Mouse (Mus musculus): ENCODE results near the gene Efcab2. TPM values are rescaled to one million over a fixed set of nuclear protein-coding genes. Genes with fewer than 3 reads are reported as not detected.

Gene Efcab2
- polyA plus RNA-seq, 1 experiment = 2.1 TPM

DNA sequence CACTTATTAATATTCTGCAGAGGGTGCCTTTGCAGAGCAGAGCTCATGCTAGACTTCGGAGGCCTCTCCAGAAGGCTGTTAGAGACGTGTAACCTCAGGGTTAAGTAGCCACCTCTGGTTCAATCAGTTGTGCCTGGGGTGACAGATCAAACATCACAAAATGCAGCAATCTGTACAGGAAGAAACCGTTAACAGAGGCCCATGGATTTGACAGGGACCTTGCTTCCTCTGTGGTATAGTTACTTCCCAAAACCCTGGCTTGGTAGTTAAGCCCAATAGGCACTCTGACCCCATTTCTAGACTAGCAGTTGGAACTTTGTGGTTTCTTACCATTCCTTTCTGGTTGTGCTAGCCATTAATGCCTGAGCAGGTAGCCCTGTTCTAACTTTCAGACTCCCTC is 38.5 kb downstream of the Efcab2 start:
- Histone ChIP-seq H3K4me3 (replicated peaks; ENCODE audit: control insufficient read depth, low read depth, low read length) (no peak overlapping the region), H3K4me1 (ENCODE audit: control insufficient read depth, insufficient read depth, low read length) (no peaks in the 10 kb centered on the region; the same call in 1 of the 2 replicates), H3K27ac (ENCODE audit: control insufficient read depth, insufficient read depth, low read depth, low read length, poor library complexity) (no peak overlapping the region)
- WGBS = 15% methylated on average over 3 of the region's 3 CpGs
- TF ChIP-seq CTCF (IDR thresholded peaks at IDR 0.05; ENCODE audit: control insufficient read depth, insufficient read depth, low read length) = no peak
- TF ChIP-seq POLR2A (IDR thresholded peaks at IDR 0.05; ENCODE audit: borderline replicate concordance, control insufficient read depth, low read depth, low read length) = no peak

- Histone ChIP-seq H3K27ac (ENCODE audit: control insufficient read depth, insufficient read depth, low read depth, low read length, poor library complexity) (no peak overlapping the region), H3K4me1 (ENCODE audit: control insufficient read depth, insufficient read depth, low read length) (no peaks in the 10 kb centered on the region; the same call in 1 of the 2 replicates)
- 72% methylated on average over 1 of the region's 1 CpGs for WGBS
These were observed 41.2 kb downstream of the Efcab2 start for GRCm38 (mm10) chr1:178447036-178447435.

DNA sequence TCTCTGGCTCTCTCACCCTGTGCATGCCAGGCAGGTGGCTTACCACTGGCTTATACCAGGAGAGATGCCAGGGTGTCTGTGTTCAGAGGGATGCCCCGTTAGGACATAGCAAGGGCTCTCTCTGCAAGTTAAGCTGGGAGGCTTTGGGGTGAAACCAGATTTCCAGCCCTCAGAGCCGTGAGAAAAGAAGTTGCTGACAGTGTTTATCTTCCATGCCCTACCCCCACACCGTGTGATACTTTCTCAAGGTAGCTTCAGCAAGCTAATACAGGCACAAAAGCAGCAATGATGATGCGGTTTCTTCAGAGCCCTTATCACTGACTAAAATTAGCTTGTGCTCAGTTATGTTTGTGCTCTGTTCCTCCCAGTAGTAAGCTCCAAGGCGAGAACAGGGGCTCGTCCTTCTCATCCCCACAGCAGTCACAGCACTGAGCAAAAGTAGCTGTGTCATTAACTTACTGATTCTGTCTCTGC is 42.4 kb downstream of the Efcab2 start:
- Histone ChIP-seq H3K27ac (ENCODE audit: control insufficient read depth, insufficient read depth, low read depth, low read length, poor library complexity) (peak overlapping the region; percentile 50), H3K4me3 (replicated peaks; ENCODE audit: control insufficient read depth, low read depth, low read length) (no peak overlapping the region), H3K4me1 (ENCODE audit: control insufficient read depth, insufficient read depth, low read length) (no peaks in the 10 kb centered on the region; the same call in 1 of the 2 replicates)
- TF ChIP-seq POLR2A (IDR thresholded peaks at IDR 0.05; ENCODE audit: borderline replicate concordance, control insufficient read depth, low read depth, low read length) (no peak), CTCF (IDR thresholded peaks at IDR 0.05; ENCODE audit: control insufficient read depth, insufficient read depth, low read length) (no peak)
- 50% methylated on average over 6 of the region's 6 CpGs for WGBS

More at GRCm38 (mm10) chr1:178447036-178447435, 41.2 kb downstream of the Efcab2 start:
- TF ChIP-seq CTCF (IDR thresholded peaks at IDR 0.05; ENCODE audit: control insufficient read depth, insufficient read depth, low read length) = no peak
- H3K4me3 ChIP-seq (replicated peaks; ENCODE audit: control insufficient read depth, low read depth, low read length) = no peak overlapping the region

DNA sequence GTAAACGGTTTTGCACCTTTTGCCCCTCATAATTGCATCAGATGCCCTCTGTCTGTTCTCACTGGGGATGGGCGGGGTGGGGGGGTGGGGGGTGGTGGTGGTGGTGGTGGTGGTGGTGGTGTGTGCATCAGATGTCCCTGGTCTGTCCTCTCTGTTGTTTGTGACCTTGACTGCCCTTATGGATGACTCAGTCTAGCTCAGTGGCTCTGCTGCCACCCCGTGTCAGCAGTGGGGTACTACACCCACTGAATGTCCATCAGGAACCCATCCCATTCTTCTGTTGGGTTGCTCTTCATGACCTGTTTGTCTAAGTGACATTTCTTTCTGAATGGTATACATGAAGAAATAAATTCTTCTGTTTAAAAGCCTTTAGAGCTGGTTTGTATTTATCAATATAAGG is 43.3 kb downstream of the Efcab2 start:
- peak; percentile 100 for TF ChIP-seq CTCF (IDR thresholded peaks at IDR 0.05; ENCODE audit: control insufficient read depth, insufficient read depth, low read length)
- TF ChIP-seq POLR2A (IDR thresholded peaks at IDR 0.05; ENCODE audit: borderline replicate concordance, control insufficient read depth, low read depth, low read length) = no peak
- Histone ChIP-seq H3K27ac (ENCODE audit: control insufficient read depth, insufficient read depth, low read depth, low read length, poor library complexity) (no peak overlapping the region), H3K4me3 (replicated peaks; ENCODE audit: control insufficient read depth, low read depth, low read length) (no peak overlapping the region), H3K4me1 (ENCODE audit: control insufficient read depth, insufficient read depth, low read length) (no peaks in the 10 kb centered on the region; the same call in 1 of the 2 replicates)
- WGBS = 7% methylated on average over 3 of the region's 3 CpGs

DNA sequence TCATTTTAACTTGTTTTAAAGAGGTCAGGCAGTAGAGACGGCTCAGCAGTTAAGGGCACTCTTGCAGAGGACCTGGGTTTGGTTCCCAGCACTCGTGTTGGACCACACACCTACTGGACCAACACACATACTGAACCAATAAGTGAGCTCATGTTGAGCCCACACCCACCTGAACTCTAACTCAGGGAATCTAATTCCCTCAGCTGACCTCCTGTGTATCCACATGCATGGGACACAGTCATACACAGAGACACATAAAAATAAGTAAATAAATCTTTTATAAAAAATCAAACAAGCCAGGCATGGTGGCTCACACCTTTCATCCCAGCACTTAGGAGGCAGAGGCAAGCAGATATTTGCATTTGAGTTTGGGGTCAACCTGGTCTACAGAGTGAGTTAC is 44.0 kb downstream of the Efcab2 start:
- H3K4me1 ChIP-seq (ENCODE audit: control insufficient read depth, insufficient read depth, low read length) = no peaks in the 10 kb centered on the region
- no peak overlapping the region for H3K4me3 ChIP-seq (replicated peaks; ENCODE audit: control insufficient read depth, low read depth, low read length)
- no peak overlapping the region for H3K27ac ChIP-seq (ENCODE audit: control insufficient read depth, insufficient read depth, low read depth, low read length, poor library complexity)
- WGBS = 80% methylated on average over 2 of the region's 2 CpGs
- TF ChIP-seq POLR2A (IDR thresholded peaks at IDR 0.05; ENCODE audit: borderline replicate concordance, control insufficient read depth, low read depth, low read length) (no peak), CTCF (IDR thresholded peaks at IDR 0.05; ENCODE audit: control insufficient read depth, insufficient read depth, low read length) (no peak)

- Histone ChIP-seq H3K27ac (ENCODE audit: control insufficient read depth, insufficient read depth, low read depth, low read length, poor library complexity) (no peak overlapping the region), H3K4me3 (replicated peaks; ENCODE audit: control insufficient read depth, low read depth, low read length) (no peak overlapping the region), H3K4me1 (ENCODE audit: control insufficient read depth, insufficient read depth, low read length) (no peaks in the 10 kb centered on the region)
- WGBS = 96% methylated on average over 3 of the region's 3 CpGs
- TF ChIP-seq POLR2A (IDR thresholded peaks at IDR 0.05; ENCODE audit: borderline replicate concordance, control insufficient read depth, low read depth, low read length) = no peak
- no peak for TF ChIP-seq CTCF (IDR thresholded peaks at IDR 0.05; ENCODE audit: control insufficient read depth, insufficient read depth, low read length)
These were observed 48.2 kb downstream of the Efcab2 start for GRCm38 (mm10) chr1:178454125-178454524.

DNA sequence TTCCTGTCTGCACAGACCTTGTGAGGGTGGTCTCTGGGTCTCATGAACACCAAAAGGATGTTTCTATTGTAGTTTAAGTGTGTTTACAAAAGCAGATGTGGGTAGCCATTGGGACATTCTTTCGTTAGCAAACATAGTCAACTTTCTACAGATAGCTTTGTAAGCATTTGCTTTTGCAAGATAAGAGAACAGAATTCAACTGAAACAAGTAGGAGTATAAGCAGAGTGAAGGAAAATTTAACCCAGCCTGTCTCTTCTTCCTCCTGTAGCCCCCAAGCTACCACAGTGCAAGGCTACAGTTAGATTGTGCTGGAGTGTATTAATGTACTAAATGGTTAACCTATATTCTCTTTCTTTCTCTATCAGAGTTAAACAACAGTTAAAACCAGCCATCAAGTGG is 49.2 kb downstream of the Efcab2 start:
- no peaks in the 10 kb centered on the region for H3K4me1 ChIP-seq (ENCODE audit: control insufficient read depth, insufficient read depth, low read length)
- WGBS = 39% methylated on average over 1 of the region's 1 CpGs
- H3K27ac ChIP-seq (ENCODE audit: control insufficient read depth, insufficient read depth, low read depth, low read length, poor library complexity) = no peak overlapping the region
- no peak overlapping the region for H3K4me3 ChIP-seq (replicated peaks; ENCODE audit: control insufficient read depth, low read depth, low read length)
- no peak for TF ChIP-seq POLR2A (IDR thresholded peaks at IDR 0.05; ENCODE audit: borderline replicate concordance, control insufficient read depth, low read depth, low read length)
- no peak for TF ChIP-seq CTCF (IDR thresholded peaks at IDR 0.05; ENCODE audit: control insufficient read depth, insufficient read depth, low read length)

GRCm38 (mm10) chr1:178458029-178458428 is 52.1 kb downstream of the Efcab2 start:
- Histone ChIP-seq H3K27ac (ENCODE audit: control insufficient read depth, insufficient read depth, low read depth, low read length, poor library complexity) (no peak overlapping the region), H3K4me3 (replicated peaks; ENCODE audit: control insufficient read depth, low read depth, low read length) (no peak overlapping the region), H3K4me1 (ENCODE audit: control insufficient read depth, insufficient read depth, low read length) (no peaks in the 10 kb centered on the region)
- 74% methylated on average over 2 of the region's 2 CpGs for WGBS
- TF ChIP-seq POLR2A (IDR thresholded peaks at IDR 0.05; ENCODE audit: borderline replicate concordance, control insufficient read depth, low read depth, low read length) (no peak), CTCF (IDR thresholded peaks at IDR 0.05; ENCODE audit: control insufficient read depth, insufficient read depth, low read length) (no peak)

DNA sequence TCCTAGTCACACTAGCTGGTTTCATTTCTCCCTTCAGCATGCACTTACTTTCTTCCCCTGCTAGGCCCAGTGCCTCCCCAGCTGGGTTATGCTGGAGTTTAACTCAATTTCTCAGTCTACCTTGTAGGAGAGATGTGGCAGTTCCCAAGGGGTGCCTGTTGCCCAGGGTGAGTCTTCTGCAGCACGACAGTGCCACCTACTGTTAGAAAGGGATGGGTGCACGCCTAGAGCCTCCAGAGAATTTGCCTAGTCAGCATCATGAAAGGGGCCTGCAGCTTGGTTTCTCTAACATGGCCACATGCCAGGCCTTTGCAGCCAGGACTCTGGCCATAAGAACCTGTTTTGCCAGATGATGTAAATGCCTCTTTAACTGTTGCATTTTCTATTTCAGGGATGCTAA is 57.8 kb downstream of the Efcab2 start:
- Histone ChIP-seq H3K27ac (ENCODE audit: control insufficient read depth, insufficient read depth, low read depth, low read length, poor library complexity) (no peak overlapping the region), H3K4me3 (replicated peaks; ENCODE audit: control insufficient read depth, low read depth, low read length) (no peak overlapping the region), H3K4me1 (ENCODE audit: control insufficient read depth, insufficient read depth, low read length) (no peaks in the 10 kb centered on the region; the same call in 1 of the 2 replicates)
- 1% methylated on average over 2 of the region's 2 CpGs for WGBS
- TF ChIP-seq POLR2A (IDR thresholded peaks at IDR 0.05; ENCODE audit: borderline replicate concordance, control insufficient read depth, low read depth, low read length) (no peak), CTCF (IDR thresholded peaks at IDR 0.05; ENCODE audit: control insufficient read depth, insufficient read depth, low read length) (peak; percentile 89)
